Mouse (Mus musculus) forebrain, embryonic 16.5 days (tissue): ENCODE measurements around the gene Grtp1. TPM values are rescaled to one million over a fixed set of nuclear protein-coding genes. Genes with fewer than 3 reads are reported as not detected.

Experiments
- ATAC-seq: fragments of 200-750 bp; cut with Nextera tagmentation; 2 replicates; pipeline ENCODE4 v1.8.0; 2017; ENCODE audit warnings: mild to moderate bottlenecking, moderate library complexity
- H3K27ac ChIP-seq: fragments of 300-500 bp; sonication (generic); 2 replicates; pipeline ENCODE4 v1.5.1; 2014; ENCODE audit warnings: low read length, control low read depth
- H3K27me3 ChIP-seq: fragments of 300-500 bp; sonication (generic); replicated peaks from 2 replicates; pipeline ENCODE4 v1.6.1; 2014; ENCODE audit warnings: low read length; ENCODE audit not compliant: control insufficient read depth, insufficient read depth
- H3K36me3 ChIP-seq: fragments of 300-500 bp; sonication (generic); 2 replicates; pipeline ENCODE4 v1.6.1; 2014; ENCODE audit not compliant: control insufficient read depth, insufficient read depth
- H3K4me1 ChIP-seq: fragments of 300-500 bp; sonication (generic); replicated peaks from 2 replicates; pipeline ENCODE4 v1.6.1; 2014; ENCODE audit warnings: low read length; ENCODE audit not compliant: control insufficient read depth, insufficient read depth
- H3K4me2 ChIP-seq: fragments of 300-500 bp; sonication (generic); 2 replicates; pipeline ENCODE4 v1.6.1; 2014; ENCODE audit warnings: mild to moderate bottlenecking, low read length, control low read depth
- H3K4me3 ChIP-seq: fragments of 300-500 bp; sonication (generic); replicated peaks from 2 replicates; pipeline ENCODE4 v1.5.1; 2014; ENCODE audit warnings: mild to moderate bottlenecking, low read length, control low read depth
- H3K9ac ChIP-seq: fragments of 300-500 bp; sonication (generic); replicated peaks from 2 replicates; pipeline ENCODE4 v1.6.1; 2014; ENCODE audit warnings: low read depth, low read length, control low read depth
- H3K9me3 ChIP-seq: fragments of 300-500 bp; sonication (generic); 2 replicates; pipeline ENCODE4 v1.6.1; 2016; ENCODE audit warnings: low read length; ENCODE audit not compliant: control insufficient read depth
- WGBS: fragments of 180-500 bp; shearing (Covaris S2); extraction: QIAGEN DNeasy Blood & Tissue Kit; methylation state at CpG from one replicate; pipeline ENCODE4 v1.1.7; 2014; 5-methylcytosine and 5-hydroxymethylcytosine counted together
- polyA plus RNA-seq: library from polyadenylated mRNA; unstranded; fragments of >200 nt; fragmentation: Nextera tagmentation; extraction: Ambion mirVana; gene quantifications from 2 replicates; pipeline ENCODE4 v1.2.1, GENCODE M21; 2015

Gene Grtp1
- polyA plus RNA-seq, 1 experiment from 2014 or later, result 19.7 TPM

GRCm38 (mm10) chr8:13170510-13170909, 29.9 kb downstream of the Grtp1 start:
- Histone ChIP-seq H3K4me2 (no peak overlapping the region), H3K27ac (no peak overlapping the region), H3K9me3 (no peaks in the 10 kb centered on the region), H3K4me3 (no peak overlapping the region), H3K9ac (no peak overlapping the region), H3K27me3 (no peaks in the 10 kb centered on the region), H3K4me1 (no peaks in the 10 kb centered on the region), H3K36me3 (peaks cover 35% of the 10 kb centered on the region)
- 94% methylated on average over 1 of the region's 1 CpGs for WGBS
- ATAC-seq, result no peak

- peaks cover 6% of the 10 kb centered on the region for H3K36me3 ChIP-seq
- peaks cover 17% of the 10 kb centered on the region for H3K4me1 ChIP-seq
- H3K27me3 ChIP-seq, result no peaks in the 10 kb centered on the region
- H3K9ac ChIP-seq, result no peak overlapping the region
- H3K27ac ChIP-seq, result no peak overlapping the region
- no peak for ATAC-seq
- no peak overlapping the region for H3K4me2 ChIP-seq
- 91% methylated on average over 5 of the region's 5 CpGs for WGBS
- no peak overlapping the region for H3K4me3 ChIP-seq
- H3K9me3 ChIP-seq, result no peaks in the 10 kb centered on the region
Measured at GRCm38 (mm10) chr8:13164361-13164760, 36.1 kb downstream of the Grtp1 start.

- no peak overlapping the region for H3K27ac ChIP-seq
- no peak overlapping the region for H3K4me3 ChIP-seq
- H3K9me3 ChIP-seq, result no peaks in the 10 kb centered on the region
- no peaks in the 10 kb centered on the region for H3K27me3 ChIP-seq
- H3K4me2 ChIP-seq, result no peak overlapping the region
- peaks cover 6% of the 10 kb centered on the region for H3K36me3 ChIP-seq
- 91% methylated on average over 1 of the region's 1 CpGs for WGBS
- ATAC-seq, result no peak
- H3K4me1 ChIP-seq, result peaks cover 19% of the 10 kb centered on the region
- H3K9ac ChIP-seq, result no peak overlapping the region
Measured at GRCm38 (mm10) chr8:13163563-13163962, 36.9 kb downstream of the Grtp1 start.

GRCm38 (mm10) chr8:13162098-13162497, 38.3 kb downstream of the Grtp1 start:
- WGBS, result 82% methylated on average over 6 of the region's 6 CpGs
- H3K4me1 ChIP-seq, result peaks cover 21% of the 10 kb centered on the region
- H3K27ac ChIP-seq, result no peak overlapping the region
- no peaks in the 10 kb centered on the region for H3K9me3 ChIP-seq
- no peak overlapping the region for H3K9ac ChIP-seq
- H3K4me2 ChIP-seq, result no peak overlapping the region
- no peak for ATAC-seq
- H3K36me3 ChIP-seq, result no peaks in the 10 kb centered on the region; the same call in 1 of the 2 replicates
- H3K4me3 ChIP-seq, result no peak overlapping the region
- H3K27me3 ChIP-seq, result no peaks in the 10 kb centered on the region

- H3K4me3 ChIP-seq, result no peak overlapping the region
- no peaks in the 10 kb centered on the region for H3K36me3 ChIP-seq
- no peaks in the 10 kb centered on the region for H3K27me3 ChIP-seq
- peak overlapping the region; percentile 18; the same call in 1 of the 2 replicates for H3K9ac ChIP-seq
- no peak overlapping the region for H3K27ac ChIP-seq
- H3K4me1 ChIP-seq, result peaks cover 21% of the 10 kb centered on the region
- H3K4me2 ChIP-seq, result no peak overlapping the region
- ATAC-seq, result no peak
- 84% methylated on average over 3 of the region's 3 CpGs for WGBS
- H3K9me3 ChIP-seq, result no peaks in the 10 kb centered on the region
Measured at GRCm38 (mm10) chr8:13160691-13161090, 39.7 kb downstream of the Grtp1 start.

GRCm38 (mm10) chr8:13159377-13159881, 41.0 kb downstream of the Grtp1 start:
- no peaks in the 10 kb centered on the region for H3K36me3 ChIP-seq
- under 1% methylated on average over 42 of the region's 49 CpGs for WGBS
- H3K9me3 ChIP-seq, result no peaks in the 10 kb centered on the region
- no peaks in the 10 kb centered on the region for H3K27me3 ChIP-seq
- ATAC-seq, result peak; percentile 70
- H3K4me3 ChIP-seq, result peak overlapping the region; percentile 98
- H3K4me1 ChIP-seq, result peaks cover 21% of the 10 kb centered on the region
- peak overlapping the region; percentile 95 for H3K4me2 ChIP-seq
- peak overlapping the region; percentile 94 for H3K9ac ChIP-seq
- peak overlapping the region; percentile 60 for H3K27ac ChIP-seq

- H3K9me3 ChIP-seq, result no peaks in the 10 kb centered on the region
- ATAC-seq, result peak; percentile 98
- H3K36me3 ChIP-seq, result peaks cover 4% of the 10 kb centered on the region; the same call in 1 of the 2 replicates
- H3K4me1 ChIP-seq, result peaks cover 21% of the 10 kb centered on the region
- under 1% methylated on average over 46 of the region's 50 CpGs for WGBS
- peak within 1 kb of the TSS; percentile 60 for H3K27ac ChIP-seq
- H3K9ac ChIP-seq, result peak within 1 kb of the TSS; percentile 94
- peak within 1 kb of the TSS; percentile 98 for H3K4me3 ChIP-seq
- H3K4me2 ChIP-seq, result peak within 1 kb of the TSS; percentile 95
- H3K27me3 ChIP-seq, result no peaks in the 10 kb centered on the region
Measured at GRCm38 (mm10) chr8:13158718-13159376, 41.6 kb downstream of the Grtp1 start, which contains the start of gene Lamp1. Gene Lamp1 (plus strand): TSS chr8:13159161.

GRCm38 (mm10) chr8:13156327-13157097, 43.9 kb downstream of the Grtp1 start:
- ATAC-seq, result no peak
- H3K27me3 ChIP-seq, result no peaks in the 10 kb centered on the region
- no peak overlapping the region for H3K9ac ChIP-seq
- H3K4me1 ChIP-seq, result peaks cover 16% of the 10 kb centered on the region
- H3K27ac ChIP-seq, result no peak overlapping the region
- no peak overlapping the region for H3K4me2 ChIP-seq
- no peaks in the 10 kb centered on the region for H3K9me3 ChIP-seq
- peaks cover 4% of the 10 kb centered on the region; the same call in 1 of the 2 replicates for H3K36me3 ChIP-seq
- 73% methylated on average over 12 of the region's 12 CpGs for WGBS
- no peak overlapping the region for H3K4me3 ChIP-seq

GRCm38 (mm10) chr8:13155358-13155757, 45.1 kb downstream of the Grtp1 start:
- no peak overlapping the region for H3K27ac ChIP-seq
- no peak overlapping the region for H3K4me2 ChIP-seq
- H3K27me3 ChIP-seq, result no peaks in the 10 kb centered on the region
- H3K36me3 ChIP-seq, result peaks cover 4% of the 10 kb centered on the region; the same call in 1 of the 2 replicates
- H3K9me3 ChIP-seq, result no peaks in the 10 kb centered on the region
- no peak overlapping the region for H3K9ac ChIP-seq
- H3K4me3 ChIP-seq, result no peak overlapping the region
- WGBS, result 73% methylated on average over 9 of the region's 9 CpGs
- H3K4me1 ChIP-seq, result peaks cover 10% of the 10 kb centered on the region
- no peak for ATAC-seq
